Mouse (Mus musculus) yolk sac, embryonic 10.5 days (tissue): ENCODE data around the gene Birc2.

ENCODE experiments used
- DNase-seq: peaks from one replicate; pipeline ENCODE4 v3.0.0-alpha.2; 2017; ENCODE audit warnings: low spot score

Gene Birc2

DNA sequence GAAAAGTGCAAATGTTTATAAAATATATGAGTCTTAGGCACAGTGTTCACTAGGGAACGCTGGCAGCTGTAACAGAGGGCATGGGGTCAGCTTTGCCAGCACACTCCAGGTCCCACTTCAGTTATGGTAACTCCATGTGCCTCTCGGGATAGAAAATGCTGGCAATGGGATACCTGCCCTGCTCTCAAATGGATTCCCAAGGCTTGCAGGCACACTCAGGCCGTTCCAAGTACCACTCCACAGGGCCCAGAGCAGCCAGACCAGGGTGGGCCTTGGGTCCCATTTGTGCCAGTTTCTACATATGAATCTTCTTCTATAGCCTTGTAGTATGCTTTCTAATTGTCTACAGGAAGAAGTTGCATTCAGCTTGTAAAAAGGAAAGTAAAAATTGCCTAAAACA lies 51.5 kb downstream of the Birc2 start:
- DNase-seq, result no peak

DNA sequence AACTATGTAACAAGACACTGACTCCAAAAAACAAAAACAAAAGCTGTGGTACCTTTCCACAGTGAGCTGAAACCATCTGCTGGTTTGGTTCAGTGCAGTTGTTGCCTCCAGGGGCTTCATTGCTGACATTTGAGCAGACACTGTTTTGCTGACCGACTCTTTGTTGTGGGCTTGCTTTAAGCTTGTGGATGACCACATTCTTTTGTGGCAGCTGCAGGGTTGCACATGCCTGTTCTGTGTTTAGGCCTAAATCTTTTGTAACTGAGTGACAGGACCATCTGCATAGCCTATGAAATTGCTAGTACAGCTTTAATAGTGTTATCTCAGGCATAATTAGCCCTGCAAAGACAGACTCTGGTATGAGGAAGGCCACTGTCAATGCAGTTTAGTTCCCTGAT lies 52.2 kb downstream of the Birc2 start:
- no peak for DNase-seq

DNA sequence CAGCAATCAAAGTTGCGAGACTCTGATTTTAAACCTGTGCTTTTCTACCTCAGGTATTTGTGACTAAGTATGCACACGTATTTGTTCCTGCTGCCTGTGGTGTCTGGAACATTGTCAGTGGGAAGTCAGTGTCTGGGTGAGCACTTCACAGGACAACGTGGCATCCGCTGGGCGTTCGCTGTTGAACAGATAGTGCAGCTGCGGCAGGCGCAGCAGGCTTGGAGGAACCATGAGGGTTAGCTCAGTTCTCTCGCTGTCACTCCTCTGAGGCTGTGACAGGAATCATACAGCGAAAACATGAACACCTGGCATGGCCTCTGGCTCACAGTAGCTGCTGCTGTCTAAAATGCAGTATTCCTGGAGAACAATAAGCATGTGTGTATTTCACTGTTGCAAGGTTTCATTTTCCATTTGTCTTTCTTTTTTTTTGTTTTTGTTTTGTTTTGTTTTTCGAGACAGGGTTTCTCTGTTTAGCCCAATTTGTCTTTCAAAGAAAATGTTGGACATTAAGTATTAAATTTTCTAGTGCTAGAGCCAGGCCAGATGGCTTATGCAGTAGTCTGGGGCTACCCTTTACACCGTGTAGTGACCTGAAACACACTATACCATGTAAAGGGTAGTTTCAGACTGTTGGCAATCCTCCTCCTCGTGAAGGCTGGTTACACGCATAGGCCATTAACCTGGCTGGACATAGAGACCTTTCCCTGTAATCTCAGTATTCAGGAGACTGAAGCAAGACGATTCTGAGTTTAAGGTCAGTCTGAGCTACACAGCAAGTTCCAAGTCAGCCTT lies 52.8 kb downstream of the Birc2 start:
- DNase-seq, result no peak

DNA sequence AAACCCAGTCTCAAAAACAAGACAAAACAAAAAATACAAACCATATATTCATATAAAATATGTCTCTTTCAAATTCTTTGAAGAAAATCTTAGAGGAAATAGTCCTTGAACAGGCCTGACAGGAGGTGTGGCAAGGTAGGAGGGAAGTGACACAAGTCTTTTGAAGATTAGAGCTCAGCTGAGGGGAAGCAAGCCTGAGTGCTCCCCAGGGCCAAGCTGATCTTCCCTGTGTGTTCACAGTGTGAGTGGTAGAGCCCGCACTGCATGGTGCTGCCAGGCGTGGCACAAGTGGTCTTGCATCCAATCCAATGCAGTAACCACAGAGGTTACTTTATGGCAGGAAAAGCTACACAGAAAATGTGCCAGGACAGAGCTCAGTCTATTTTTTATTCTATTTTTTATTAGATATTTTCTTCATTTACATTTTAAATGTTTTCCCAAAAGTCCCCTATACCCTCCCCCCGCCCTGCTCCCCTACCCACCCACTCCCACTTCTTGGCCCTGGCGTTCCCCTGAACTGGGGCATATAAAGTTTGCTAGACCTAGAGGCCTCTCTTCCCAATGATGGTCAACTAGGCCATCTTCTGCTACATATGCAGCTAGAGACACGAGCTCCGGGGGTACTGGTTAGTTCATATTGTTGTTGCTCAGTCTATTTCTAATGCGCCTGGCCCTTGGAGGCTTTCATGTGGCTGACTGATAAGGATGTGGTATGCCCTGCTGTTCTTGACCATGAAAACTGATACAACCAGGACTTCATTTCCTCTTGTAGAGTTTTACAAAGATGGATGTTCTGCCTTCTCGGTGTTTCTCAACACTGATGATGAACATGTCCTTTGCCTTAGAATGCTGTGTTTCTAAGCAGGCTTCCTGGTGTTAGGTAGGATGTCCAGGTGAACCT lies 56.4 kb downstream of the Birc2 start:
- DNase-seq, result no peak

DNA sequence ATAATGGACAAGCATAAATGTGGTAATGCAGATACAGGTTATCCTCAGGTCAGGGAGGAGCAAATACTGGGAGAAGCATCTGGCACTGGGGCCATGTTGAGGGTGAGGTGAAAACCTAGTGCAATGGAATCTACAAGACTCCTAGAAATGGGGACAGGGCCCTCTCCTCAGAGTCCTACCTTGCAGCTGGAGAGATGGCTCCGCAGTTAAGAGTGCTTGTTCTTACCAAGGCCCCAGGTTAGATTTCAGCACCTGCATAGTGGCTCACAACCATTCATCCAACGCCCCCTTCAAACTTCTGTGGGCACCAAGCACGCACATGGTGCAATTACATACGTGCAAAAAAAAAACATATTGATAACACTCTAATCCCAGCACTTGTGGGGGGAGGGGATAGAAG lies 57.1 kb downstream of the Birc2 start:
- DNase-seq, result no peak

DNA sequence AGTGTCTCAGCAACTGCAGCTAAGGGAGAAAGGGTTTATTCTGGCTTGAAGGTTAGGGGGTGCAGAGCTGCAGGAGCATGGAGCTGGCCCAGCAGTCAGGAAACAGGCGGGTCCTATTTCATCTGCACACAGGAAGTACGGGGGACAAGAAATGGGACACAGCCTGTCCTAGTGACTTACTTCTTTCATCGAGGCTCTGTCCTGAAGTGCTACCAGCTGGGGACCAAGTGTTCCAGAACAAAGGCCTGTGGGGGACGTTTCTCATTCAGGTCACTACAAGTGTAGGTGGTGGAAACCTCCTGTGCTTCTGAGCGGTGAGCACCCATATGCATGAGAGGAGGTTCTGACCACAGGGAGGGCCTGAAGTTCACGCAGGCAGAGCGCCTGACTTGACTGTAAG lies 58.1 kb downstream of the Birc2 start:
- no peak for DNase-seq

DNA sequence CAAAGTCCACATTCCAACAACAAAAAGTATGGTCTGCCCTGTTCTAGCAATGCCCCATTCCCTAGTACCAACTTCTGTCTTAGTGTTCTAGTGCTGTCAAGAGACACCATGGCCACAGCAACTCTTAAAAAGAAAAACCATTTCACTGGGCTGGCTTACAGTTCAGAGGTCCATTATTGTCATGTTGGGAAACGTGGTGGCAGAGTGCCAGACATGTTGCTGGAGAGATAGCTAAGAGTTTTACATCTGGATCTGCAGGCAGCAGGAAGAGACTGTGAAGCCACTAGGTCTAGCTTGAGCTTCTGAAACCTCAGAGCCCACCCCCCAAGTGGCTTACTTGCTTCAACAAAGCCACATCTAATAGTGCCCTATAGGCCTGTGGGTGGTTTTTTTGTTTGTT lies 59.2 kb downstream of the Birc2 start:
- DNase-seq, result no peak

DNA sequence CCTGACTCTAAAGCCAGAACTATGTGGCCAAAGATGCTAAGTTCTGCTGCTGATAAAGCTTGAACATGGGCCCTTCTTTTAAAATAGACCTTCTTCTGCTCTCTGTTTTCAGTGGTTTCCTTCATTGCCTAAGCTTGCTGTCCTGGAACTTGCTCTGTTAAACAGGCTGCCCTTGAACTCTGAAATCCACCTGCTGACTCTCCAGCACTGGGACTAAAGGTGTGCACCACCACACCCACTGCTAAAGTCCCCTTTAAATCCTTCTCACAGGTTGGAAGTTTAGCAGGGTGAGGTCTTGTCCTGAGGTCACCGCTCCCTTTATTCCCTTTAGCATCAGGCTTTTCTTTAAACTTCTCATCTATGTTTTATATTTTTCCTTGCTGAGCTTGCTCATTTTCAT lies 59.9 kb downstream of the Birc2 start:
- DNase-seq, result no peak

DNA sequence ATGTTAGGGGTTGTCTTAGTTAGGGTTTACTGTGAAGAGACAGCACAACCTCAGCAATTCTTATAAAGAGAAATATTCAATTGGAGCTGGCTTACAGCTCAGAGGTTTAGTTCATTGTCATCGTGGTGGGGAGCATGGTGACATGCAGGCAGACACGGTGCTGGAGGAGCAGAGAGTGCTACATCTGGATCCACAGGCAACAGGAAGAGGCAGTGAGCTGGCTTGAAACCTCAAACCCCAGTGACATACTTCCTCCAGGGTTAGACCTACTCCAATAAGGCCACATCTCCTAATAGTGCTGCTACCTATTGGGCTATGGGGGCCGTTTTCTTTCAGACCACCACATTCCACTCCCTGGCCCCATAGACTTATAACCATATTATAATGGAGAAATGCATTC lies 60.9 kb downstream of the Birc2 start:
- DNase-seq, result no peak

DNA sequence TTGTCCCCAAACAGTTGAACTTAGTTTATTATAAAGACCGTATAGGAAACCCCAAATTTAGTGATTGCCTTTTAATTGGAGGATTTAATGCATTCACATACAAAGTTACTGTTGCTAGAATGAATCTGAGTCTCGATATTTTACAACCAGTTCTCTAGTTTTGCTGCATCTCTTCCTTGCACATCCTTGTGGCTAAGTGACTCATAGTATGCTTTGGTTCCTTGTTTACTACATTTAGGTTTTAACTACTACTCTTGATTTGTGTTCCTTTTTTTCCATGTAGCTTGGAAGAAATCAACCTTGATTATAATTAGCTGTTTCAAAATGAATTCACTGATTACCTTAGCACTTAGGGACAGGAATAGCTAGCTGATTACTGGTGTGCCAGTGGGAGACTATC lies 61.9 kb downstream of the Birc2 start:
- no peak for DNase-seq

DNA sequence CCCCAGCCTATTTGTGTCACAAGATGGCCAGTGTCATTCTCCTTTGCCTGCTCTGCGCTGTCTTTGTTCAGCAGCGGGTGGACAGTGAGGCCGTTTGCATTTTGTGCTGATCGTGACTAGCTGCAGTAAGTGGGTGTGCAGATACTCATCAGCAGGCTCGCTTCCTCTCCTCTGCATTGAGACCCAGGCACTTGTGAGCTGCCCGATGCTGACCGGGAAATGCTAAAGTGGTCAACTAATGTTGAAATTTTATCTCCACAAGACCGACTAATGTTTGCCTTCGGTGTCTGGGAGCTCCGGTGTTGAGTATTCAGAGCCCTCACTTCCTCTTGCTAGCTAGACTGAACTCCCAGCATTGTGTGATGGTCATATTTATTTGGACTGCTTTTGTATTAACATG lies 62.3 kb downstream of the Birc2 start:
- DNase-seq, result no peak

DNA sequence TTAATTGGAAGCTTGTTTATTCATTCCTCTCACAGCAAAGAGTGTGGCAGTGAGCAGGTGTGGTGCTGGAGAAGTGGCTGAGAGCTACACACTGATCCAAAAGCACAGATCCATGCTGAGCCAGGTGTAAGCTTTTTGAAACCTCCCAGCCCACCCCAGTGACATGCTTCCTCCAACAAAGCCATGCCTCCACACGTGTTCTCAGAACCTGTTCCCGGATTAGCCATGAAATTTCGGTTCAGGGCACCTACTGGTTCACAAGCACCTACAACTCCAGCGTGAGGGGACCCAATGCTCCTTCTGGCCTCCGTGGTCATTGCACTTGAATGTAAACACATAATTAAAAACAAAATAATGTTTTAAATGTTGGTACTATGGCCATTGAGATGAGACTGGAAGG lies 63.2 kb downstream of the Birc2 start:
- no peak for DNase-seq

DNA sequence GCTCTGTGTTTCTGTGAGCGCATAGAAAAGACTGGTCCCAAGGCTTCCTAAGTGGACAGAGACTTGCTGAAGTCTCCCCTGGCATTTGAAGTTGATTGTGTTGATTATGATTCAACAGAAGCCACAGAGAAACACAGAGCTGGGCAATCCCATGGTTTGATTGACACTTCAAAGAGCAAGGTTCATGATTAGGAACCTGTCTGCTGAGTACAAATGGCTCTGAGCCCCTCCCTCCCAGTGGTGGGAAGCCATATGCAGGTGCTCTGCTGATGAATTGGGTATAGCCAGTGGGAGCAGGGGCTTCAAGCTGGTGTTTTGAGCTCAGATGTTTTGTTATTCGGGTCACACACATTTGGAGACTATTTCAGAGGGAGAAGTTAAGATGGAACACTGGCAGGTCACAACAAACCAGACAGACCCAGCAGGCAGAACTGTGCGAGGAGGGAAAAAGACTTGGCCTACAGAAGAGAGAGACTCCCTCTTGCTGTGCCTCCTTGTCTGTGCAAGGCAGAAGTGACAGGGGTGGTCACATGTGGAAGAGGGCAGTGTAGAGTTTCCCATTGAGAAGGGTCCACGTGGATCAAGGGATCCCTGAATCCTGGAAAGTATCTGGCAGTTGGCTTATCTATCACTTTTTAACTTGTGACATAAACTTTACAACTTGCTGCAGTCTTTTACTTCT lies 64.0 kb downstream of the Birc2 start:
- DNase-seq, result no peak

DNA sequence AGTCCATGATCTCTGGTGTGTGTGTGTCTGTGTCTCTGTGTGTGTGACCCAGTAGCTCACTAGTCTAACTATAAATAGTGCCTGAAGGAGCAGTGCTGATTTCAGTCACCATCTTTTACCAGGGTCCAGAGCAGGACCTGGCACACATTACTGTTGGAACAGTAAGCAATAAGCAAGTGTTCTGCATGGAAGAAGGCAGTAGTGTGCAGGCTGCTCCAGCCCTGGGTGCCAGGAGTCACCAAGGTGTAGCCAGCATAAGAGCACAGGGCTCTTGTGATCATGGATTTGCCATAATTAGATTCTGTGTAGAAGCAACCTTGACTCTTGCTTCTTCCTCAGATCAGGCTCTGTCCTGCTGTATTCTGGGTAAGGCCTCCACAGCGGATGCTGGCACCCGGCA lies 64.5 kb downstream of the Birc2 start:
- no peak for DNase-seq

DNA sequence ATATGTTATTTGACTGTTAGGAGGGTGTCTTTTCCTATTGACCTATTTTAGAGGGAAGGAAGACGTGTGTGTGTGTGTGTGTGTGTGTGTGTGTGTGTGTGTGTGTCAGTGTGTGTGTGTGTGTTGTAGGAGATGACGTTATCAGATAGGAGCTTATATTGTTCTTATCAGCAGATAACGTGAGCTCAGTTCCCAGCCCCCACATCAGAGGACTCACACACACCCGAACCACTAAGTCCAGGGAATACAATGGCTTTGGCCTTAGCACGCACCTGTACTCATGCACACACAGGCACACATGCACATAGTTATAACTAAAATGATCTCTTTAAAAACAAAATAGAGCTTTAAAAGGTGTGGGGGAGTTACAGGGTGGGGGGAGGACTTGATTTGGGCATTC lies 67.4 kb downstream of the Birc2 start:
- no peak for DNase-seq

DNA sequence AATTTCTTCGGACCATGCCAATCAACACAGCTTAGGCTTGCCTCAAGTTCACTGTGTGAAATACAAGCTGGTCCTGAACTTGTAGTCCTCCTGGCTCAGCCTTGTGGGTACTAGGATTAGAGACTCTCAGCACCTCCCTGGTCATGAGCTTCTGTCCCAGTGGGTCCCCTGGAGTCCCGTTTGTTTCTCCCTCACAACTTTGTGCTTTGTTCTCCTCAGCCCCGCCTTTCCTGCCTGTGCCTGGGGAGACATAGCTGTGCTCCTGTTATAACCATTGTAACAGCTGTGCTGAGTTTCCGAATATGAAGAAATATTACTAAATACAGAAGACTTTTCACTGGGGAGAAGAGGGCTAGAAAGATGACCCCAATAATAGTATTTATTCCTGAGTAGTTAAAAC lies 67.8 kb downstream of the Birc2 start:
- no peak for DNase-seq
